In genomic region chr14:115015299-115015698, GRCm38 (mm10) we compare ENCODE assay signal across 17 mouse cellular contexts.
DNase-seq lines count a peak whose midpoint lies in the region; ATAC-seq and TF ChIP-seq lines count a peak whose summit lies in the region.
"Had no signal": no experiment of that assay in that cellular context is flagged by ENCODE, and none has a peak within 500 bp of the region (broad histone marks: within the 10 kb centered on the region; RNA-seq: fewer than 3 reads in every experiment).

No protein-coding gene starts in this region.

- TF ChIP-seq CTCF in layer of hippocampus, adult 2 months (conservative IDR thresholded peaks at IDR 0.05), result peak; percentile 61
- TF ChIP-seq CTCF in CH12.LX (conservative IDR thresholded peaks at IDR 0.05 in 1 of 2, IDR thresholded peaks at IDR 0.05 in 1 of 2; ENCODE audit: low read depth in 2 of 2, low read length in 2 of 2), result peak in 1 of 2 experiments; percentile 64; a peak in 3 of 4 replicates

- H3K4me1 ChIP-seq in forebrain, embryonic 14.5 days (ENCODE audit: control insufficient read depth, insufficient read depth, low read length), result no peaks in the 10 kb centered on the region
- peaks cover 5% of the 10 kb centered on the region; the same call in 1 of the 2 replicates for H3K4me1 ChIP-seq in forebrain, embryonic 10.5 days
- H3K4me1 ChIP-seq in CH12.LX (ENCODE audit: control insufficient read depth in 1 of 2, insufficient read depth in 2 of 2), result peaks cover 4 to 10% of the 10 kb centered on the region in 2 experiments; a peak in 3 of 4 replicates
- H3K4me1 ChIP-seq in embryonic facial prominence, embryonic 10.5 days, result peaks cover 8% of the 10 kb centered on the region; the same call in 1 of the 2 replicates
- peaks cover 7% of the 10 kb centered on the region for H3K4me1 ChIP-seq in limb, embryonic 10.5 days
- H3K4me1 ChIP-seq: heart, embryonic 15.5 days; liver, embryonic 15.5 days; stomach, embryonic 15.5 days had no signal

- DNase-seq in forebrain, embryonic 14.5 days (ENCODE audit: low spot score), result peak; percentile 11
- DNase-seq in forebrain, embryonic 10.5 days (ENCODE audit: extremely low spot score, low spot score), result no peak
- no peak for DNase-seq in layer of hippocampus, adult 2 months (ENCODE audit: low spot score in 2 of 2)
- DNase-seq in layer of hippocampus, adult 8-10 months (ENCODE audit: low spot score in 2 of 2), result no peak
- no peak for DNase-seq in CH12.LX (ENCODE audit: extremely low read depth)
- no peak for DNase-seq in embryonic facial prominence, embryonic 10.5 days (ENCODE audit: low spot score)
- DNase-seq in limb, embryonic 10.5 days (ENCODE audit: low spot score), result no peak
- DNase-seq: cerebellum, postnatal 25 days; gastrocnemius, postnatal 25 days; kidney, postnatal 14 days; lung, postnatal 4 days; thymus, postnatal 14 days had no signal

- no peak for TF ChIP-seq POLR2A in CH12.LX (IDR thresholded peaks at IDR 0.05; ENCODE audit: low read depth, low read length)

- H3K27me3 ChIP-seq in forebrain, embryonic 14.5 days (replicated peaks; ENCODE audit: control insufficient read depth, insufficient read depth, low read length), result no peaks in the 10 kb centered on the region
- H3K27me3 ChIP-seq in forebrain, embryonic 10.5 days (ENCODE audit: poor library complexity, severe bottlenecking), result no peaks in the 10 kb centered on the region
- no peaks in the 10 kb centered on the region for H3K27me3 ChIP-seq in CH12.LX (replicated peaks)
- no peaks in the 10 kb centered on the region for H3K27me3 ChIP-seq in embryonic facial prominence, embryonic 10.5 days (replicated peaks; ENCODE audit: low read depth, poor library complexity, severe bottlenecking)
- H3K27me3 ChIP-seq in limb, embryonic 10.5 days (ENCODE audit: low read depth, poor library complexity, severe bottlenecking), result no peaks in the 10 kb centered on the region
- H3K27me3 ChIP-seq: heart, embryonic 15.5 days; liver, embryonic 15.5 days; stomach, embryonic 15.5 days had no signal

- peak; percentile 73 for TF ChIP-seq RAD21 in CH12.LX (IDR thresholded peaks at IDR 0.05; ENCODE audit: low read depth, low read length)

- H3K36me3 ChIP-seq in forebrain, embryonic 14.5 days (ENCODE audit: control insufficient read depth, insufficient read depth, low read length), result no peaks in the 10 kb centered on the region
- H3K36me3 ChIP-seq in forebrain, embryonic 10.5 days (replicated peaks), result no peaks in the 10 kb centered on the region
- no peaks in the 10 kb centered on the region for H3K36me3 ChIP-seq in CH12.LX (replicated peaks in 1 of 2; ENCODE audit: control insufficient read depth in 1 of 2, insufficient read depth in 1 of 2, low read length in 1 of 2)
- no peaks in the 10 kb centered on the region for H3K36me3 ChIP-seq in embryonic facial prominence, embryonic 10.5 days (replicated peaks)
- no peaks in the 10 kb centered on the region for H3K36me3 ChIP-seq in limb, embryonic 10.5 days
- H3K36me3 ChIP-seq: heart, embryonic 15.5 days; liver, embryonic 15.5 days; stomach, embryonic 15.5 days had no signal

- H3K4me2 ChIP-seq in forebrain, embryonic 14.5 days (ENCODE audit: low read length), result no peak overlapping the region
- H3K4me2 ChIP-seq in CH12.LX (ENCODE audit: insufficient read depth, low read depth, poor library complexity, severe bottlenecking), result peak overlapping the region; percentile 40; the same call in 1 of the 2 replicates
- H3K4me2 ChIP-seq: heart, embryonic 15.5 days; liver, embryonic 15.5 days; stomach, embryonic 15.5 days had no signal

- ATAC-seq in forebrain, embryonic 14.5 days, result no peak
- ATAC-seq in megakaryocyte progenitor cell, adult 5-6 weeks (replicated peaks; ENCODE audit: poor library complexity), result peak; percentile 63
- ATAC-seq: inflammation-experienced regulatory T-cells, adult 6 months had no signal

- in situ Hi-C loops in CH12.LX (cut with MboI; ENCODE audit: low pct_ligation_motif_present, low pct_unique_long_range_greater_than_20kb, low sequenced_read_pairs), result loop anchor here (10.0 kb wide), 1 partner anchor 380 kb away; no protein-coding TSS in a partner anchor

- TF ChIP-seq EP300 in CH12.LX (IDR thresholded peaks at IDR 0.05; ENCODE audit: low read length), result no peak

- no peak overlapping the region for H3K27ac ChIP-seq in forebrain, embryonic 14.5 days (ENCODE audit: low read depth, low read length)
- no peak overlapping the region for H3K27ac ChIP-seq in forebrain, embryonic 10.5 days
- H3K27ac ChIP-seq in layer of hippocampus, adult 2 months, result no peak overlapping the region
- no peak overlapping the region for H3K27ac ChIP-seq in CH12.LX (ENCODE audit: insufficient read depth, low read depth)
- no peak overlapping the region for H3K27ac ChIP-seq in embryonic facial prominence, embryonic 10.5 days (replicated peaks)
- no peak overlapping the region for H3K27ac ChIP-seq in limb, embryonic 10.5 days
- H3K27ac ChIP-seq: heart, embryonic 15.5 days; liver, embryonic 15.5 days; stomach, embryonic 15.5 days had no signal

- WGBS in forebrain, embryonic 14.5 days, result 43% methylated on average over 5 of the region's 5 CpGs
- WGBS in forebrain, embryonic 10.5 days, result 53% methylated on average over 5 of the region's 5 CpGs
- 55% methylated on average over 5 of the region's 5 CpGs for WGBS in embryonic facial prominence, embryonic 10.5 days
- 59% methylated on average over 5 of the region's 5 CpGs for WGBS in limb, embryonic 10.5 days

- dilution Hi-C loops in CH12.LX (cut with MboI; ENCODE audit: extremely low pct_ligation_motif_present, extremely low pct_unique_long_range_greater_than_20kb, low sequenced_read_pairs), result no loop called here

- H3K9ac ChIP-seq in forebrain, embryonic 14.5 days (ENCODE audit: low read length), result no peak overlapping the region
- H3K9ac ChIP-seq in CH12.LX (ENCODE audit: insufficient read depth, low read depth), result no peak overlapping the region
- H3K9ac ChIP-seq: heart, embryonic 15.5 days; liver, embryonic 15.5 days; stomach, embryonic 15.5 days had no signal

- no peaks in the 10 kb centered on the region for H3K9me3 ChIP-seq in forebrain, embryonic 14.5 days (replicated peaks; ENCODE audit: control insufficient read depth, low read length)
- H3K9me3 ChIP-seq in forebrain, embryonic 10.5 days, result no peaks in the 10 kb centered on the region
- H3K9me3 ChIP-seq in CH12.LX (replicated peaks; ENCODE audit: low read length), result no peaks in the 10 kb centered on the region
- H3K9me3 ChIP-seq in embryonic facial prominence, embryonic 10.5 days, result no peaks in the 10 kb centered on the region
- H3K9me3 ChIP-seq in limb, embryonic 10.5 days (replicated peaks), result no peaks in the 10 kb centered on the region
- H3K9me3 ChIP-seq: heart, embryonic 15.5 days; liver, embryonic 15.5 days; stomach, embryonic 15.5 days had no signal

- H3K79me2 ChIP-seq in CH12.LX (replicated peaks; ENCODE audit: control insufficient read depth, extremely low read depth, insufficient read depth, poor library complexity, severe bottlenecking), result no peaks in the 10 kb centered on the region

- no peak overlapping the region for H3K4me3 ChIP-seq in forebrain, embryonic 14.5 days (ENCODE audit: low read depth, low read length)
- no peak overlapping the region for H3K4me3 ChIP-seq in forebrain, embryonic 10.5 days
- no peak overlapping the region for H3K4me3 ChIP-seq in layer of hippocampus, adult 2 months
- H3K4me3 ChIP-seq in CH12.LX (replicated peaks in 1 of 3; ENCODE audit: low read depth in 2 of 3, low read length in 2 of 3, poor library complexity in 1 of 3), result no peak overlapping the region
- H3K4me3 ChIP-seq in embryonic facial prominence, embryonic 10.5 days, result no peak overlapping the region
- no peak overlapping the region for H3K4me3 ChIP-seq in limb, embryonic 10.5 days
- H3K4me3 ChIP-seq: heart, embryonic 15.5 days; liver, embryonic 15.5 days; stomach, embryonic 15.5 days had no signal

TF ChIP-seq in CH12.LX, 34 proteins besides CTCF, POLR2A, EP300 and RAD21:
- TF ChIP-seq ZKSCAN1 (IDR thresholded peaks at IDR 0.05; ENCODE audit: borderline replicate concordance, low read depth, low read length), result no peak
- TF ChIP-seq SMC3 (IDR thresholded peaks at IDR 0.05; ENCODE audit: low read depth, low read length), result peak; percentile 45; the same call in 1 of the 2 replicates
